Mouse (Mus musculus) central nervous system, embryonic 11.5 days (tissue): ENCODE measurements around the gene Dph5. TPM values are rescaled to one million over a fixed set of nuclear protein-coding genes. Genes with fewer than 3 reads are reported as not detected.

Experiments
- polyA plus RNA-seq: library from polyadenylated mRNA; depleted of rRNA; stranded (reverse); fragments of >200 nt; gene quantifications from 2 replicates; pipeline ENCODE4 v1.2.3, GENCODE M21; 2012; rRNA removed

Dph5 gene
- 16.8 and 24.4 TPM in 2 replicates for polyA plus RNA-seq

DNA sequence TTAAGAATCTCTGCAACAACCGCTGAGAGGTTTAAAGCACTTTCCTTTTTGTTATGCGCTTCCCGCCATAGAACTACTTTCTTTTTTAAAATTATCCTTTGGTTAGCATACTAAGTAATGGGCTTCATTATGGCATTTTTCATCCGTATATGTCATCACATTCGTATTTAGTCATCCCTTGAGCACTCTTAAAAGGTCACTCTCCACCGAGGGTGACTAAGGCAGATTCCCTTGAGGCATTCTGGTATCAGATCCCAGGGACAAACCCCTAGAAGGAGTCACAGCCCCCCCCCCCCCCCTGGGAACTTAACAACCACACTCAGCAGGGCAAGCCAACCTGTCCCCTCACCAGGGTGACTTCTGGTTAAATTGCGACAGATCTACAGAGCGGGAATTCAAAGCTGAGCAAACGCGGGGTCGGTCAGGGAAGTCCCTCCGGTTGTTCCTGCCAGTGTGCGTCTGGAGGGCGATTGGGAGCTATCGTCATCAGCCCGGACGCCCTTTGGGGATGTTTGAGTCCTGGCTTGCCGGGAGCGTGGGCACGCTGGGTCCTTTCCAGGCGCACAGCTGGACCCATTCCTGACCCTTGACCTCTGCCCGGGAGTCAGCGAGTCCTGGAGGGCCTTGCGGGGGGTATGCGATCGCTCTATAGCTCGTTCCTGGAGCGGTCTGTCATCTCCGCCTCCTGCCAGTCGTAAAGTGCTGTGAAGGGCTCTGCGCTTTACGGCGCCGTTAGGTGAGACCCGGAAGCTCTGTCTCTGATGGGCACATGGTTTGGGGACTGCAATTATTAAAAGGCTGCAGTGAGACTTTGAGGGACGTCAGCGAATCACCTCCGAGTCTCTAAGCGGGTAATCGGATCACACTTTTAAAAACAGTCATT lies at the start of gene Dph5:
Gene Dph5 (plus strand): TSS at position 411 of the 883 bp plus-strand sequence.

Other genes with a start within 250 kb of the Dph5 start
- gene S1pr1, start 172.8 kb upstream of the Dph5 start, polyA plus RNA-seq, result 10.1 and 15.8 TPM in 2 replicates
- gene Slc30a7, start 119.6 kb downstream of the Dph5 start, polyA plus RNA-seq, result 14.0 and 27.0 TPM in 2 replicates
- gene Extl2, start 119.6 kb downstream of the Dph5 start, polyA plus RNA-seq, result 7.2 and 10.3 TPM in 2 replicates
- 22.9 and 29.8 TPM in 2 replicates for gene Vcam1, start 241.9 kb downstream of the Dph5 start, polyA plus RNA-seq